Mouse (Mus musculus) bone marrow macrophage, adult 2 months (primary cell): ENCODE results near the gene Cbll1. TPM values are rescaled to one million over a fixed set of nuclear protein-coding genes. Genes with fewer than 3 reads are reported as not detected.
"Not testable (repeated sequence)": the region's sequence is repeated elsewhere in the genome, so short reads cannot be mapped to it uniquely, and the experiment has no call there.

Experiments used
- H3K27ac ChIP-seq: 2 replicates; pipeline ENCODE4 v1.5.1; 2012; ENCODE audit warnings: low read depth, low read length; ENCODE audit not compliant: insufficient read depth
- H3K4me1 ChIP-seq: 2 replicates; pipeline ENCODE4 v1.6.1; 2012; ENCODE audit warnings: low read length; ENCODE audit not compliant: control insufficient read depth, insufficient read depth
- H3K4me3 ChIP-seq: 2 replicates; pipeline ENCODE4 v1.5.1; 2012; ENCODE audit warnings: mild to moderate bottlenecking, low read length, moderate library complexity; ENCODE audit not compliant: insufficient read depth
- CTCF ChIP-seq: IDR thresholded peaks from 2 replicates; pipeline ENCODE4 v1.5.1; 2012; ENCODE audit warnings: low read depth, mild to moderate bottlenecking, low read length, moderate library complexity
- POLR2A ChIP-seq: IDR thresholded peaks from 2 replicates; pipeline ENCODE4 v1.6.1; 2012; ENCODE audit warnings: mild to moderate bottlenecking, low read depth, low read length, borderline replicate concordance
- polyA plus RNA-seq: library from polyadenylated mRNA; stranded (reverse); fragments of >200 nt; gene quantifications from 2 replicates; pipeline ENCODE4 v1.2.4, GENCODE M21; 2012; ENCODE audit not compliant: missing spikeins, insufficient read depth, insufficient read length

The Cbll1 gene
- polyA plus RNA-seq, 1 experiment: 24.7 TPM

DNA sequence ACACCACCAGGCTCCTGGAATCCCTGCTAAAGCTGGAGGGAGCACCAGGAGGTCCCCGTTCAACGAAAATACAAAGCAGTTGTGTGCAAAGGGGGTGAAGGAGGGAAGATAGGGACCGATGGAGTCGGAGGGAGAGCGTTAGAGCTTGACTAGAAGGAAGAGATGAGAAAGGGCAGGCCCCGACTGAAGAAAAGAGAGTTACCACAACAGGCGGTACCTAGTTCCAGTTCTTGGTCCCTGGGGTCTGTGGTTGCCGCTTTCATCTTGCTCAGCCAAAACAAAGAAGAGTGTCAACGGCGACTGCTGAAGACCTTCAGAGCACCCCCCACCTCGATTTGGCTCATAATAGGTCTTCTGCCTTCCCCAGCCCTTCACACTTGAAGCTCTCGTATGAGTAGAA, 780 bp upstream of the Cbll1 start:
- peaks cover 15% of the 10 kb centered on the region for H3K4me1 ChIP-seq
- H3K27ac ChIP-seq: peak overlapping the region; percentile 55
- peak overlapping the region; percentile 80 for H3K4me3 ChIP-seq
- TF ChIP-seq CTCF (no peak), POLR2A (no peak)

DNA sequence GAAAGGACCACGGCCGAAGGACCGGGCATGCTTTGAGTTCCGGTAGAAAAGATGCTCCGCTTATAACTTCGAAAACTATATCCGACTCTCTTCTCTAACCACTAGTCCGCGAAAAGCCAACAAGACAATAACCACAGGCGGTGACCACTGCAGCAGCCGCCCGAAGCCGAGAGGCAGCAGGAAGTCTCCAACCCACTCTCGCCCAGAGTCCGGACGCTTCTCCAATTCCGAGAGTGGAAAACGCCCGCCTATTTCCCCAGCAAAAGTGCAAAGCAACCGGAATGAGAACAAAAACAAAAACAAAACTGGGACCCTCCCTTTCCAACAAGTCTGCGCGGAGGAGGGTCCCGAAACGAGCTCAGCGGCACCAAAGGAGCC, 491 bp downstream of the Cbll1 start:
- Histone ChIP-seq H3K4me3 (peak overlapping the region; percentile 80), H3K27ac (0 out of 2 replicates have a peak overlapping the region, but pooled peaks have one; percentile 11), H3K4me1 (peaks cover 12% of the 10 kb centered on the region)
- TF ChIP-seq POLR2A: no peak
- TF ChIP-seq CTCF: no peak

GRCm38 (mm10) chr12:31486431-31486830, 13.0 kb downstream of the Cbll1 start:
- TF ChIP-seq POLR2A: no peak
- TF ChIP-seq CTCF: no peak
- Histone ChIP-seq H3K4me1 (no peaks in the 10 kb centered on the region), H3K4me3 (no peak overlapping the region), H3K27ac (no peak overlapping the region)

GRCm38 (mm10) chr12:31478182-31478581, 21.2 kb downstream of the Cbll1 start:
- H3K4me1 ChIP-seq, H3K27ac ChIP-seq, H3K4me3 ChIP-seq: not testable (repeated sequence)

- Histone ChIP-seq H3K27ac (no peak overlapping the region), H3K4me1 (no peaks in the 10 kb centered on the region), H3K4me3 (no peak overlapping the region)
- TF ChIP-seq POLR2A (no peak), CTCF (no peak)
Measured at GRCm38 (mm10) chr12:31462615-31463014, 36.8 kb downstream of the Cbll1 start.

GRCm38 (mm10) chr12:31461371-31461770, 38.0 kb downstream of the Cbll1 start:
- Histone ChIP-seq H3K27ac (no peak overlapping the region), H3K4me3 (no peak overlapping the region), H3K4me1 (no peaks in the 10 kb centered on the region)
- TF ChIP-seq POLR2A: no peak
- TF ChIP-seq CTCF: no peak

GRCm38 (mm10) chr12:31460270-31460669, 39.1 kb downstream of the Cbll1 start:
- not testable (repeated sequence) for H3K4me3 ChIP-seq, H3K27ac ChIP-seq, H3K4me1 ChIP-seq
- TF ChIP-seq CTCF: peak; percentile 45

GRCm38 (mm10) chr12:31458474-31458873, 40.9 kb downstream of the Cbll1 start:
- Histone ChIP-seq H3K4me3 (no peak overlapping the region), H3K4me1 (no peaks in the 10 kb centered on the region), H3K27ac (no peak overlapping the region)
- TF ChIP-seq POLR2A (no peak), CTCF (no peak)

- no peaks in the 10 kb centered on the region for H3K4me1 ChIP-seq
Measured at GRCm38 (mm10) chr12:31456271-31456670, 43.1 kb downstream of the Cbll1 start.

GRCm38 (mm10) chr12:31449341-31449740, 50.1 kb downstream of the Cbll1 start:
- H3K4me3 ChIP-seq: no peak overlapping the region
- no peaks in the 10 kb centered on the region for H3K4me1 ChIP-seq
- no peak overlapping the region for H3K27ac ChIP-seq
- no peak for TF ChIP-seq POLR2A
- no peak for TF ChIP-seq CTCF

More at GRCm38 (mm10) chr12:31456271-31456670, 43.1 kb downstream of the Cbll1 start:
- TF ChIP-seq POLR2A (no peak), CTCF (no peak)
- H3K27ac ChIP-seq: no peak overlapping the region
- H3K4me3 ChIP-seq: no peak overlapping the region

DNA sequence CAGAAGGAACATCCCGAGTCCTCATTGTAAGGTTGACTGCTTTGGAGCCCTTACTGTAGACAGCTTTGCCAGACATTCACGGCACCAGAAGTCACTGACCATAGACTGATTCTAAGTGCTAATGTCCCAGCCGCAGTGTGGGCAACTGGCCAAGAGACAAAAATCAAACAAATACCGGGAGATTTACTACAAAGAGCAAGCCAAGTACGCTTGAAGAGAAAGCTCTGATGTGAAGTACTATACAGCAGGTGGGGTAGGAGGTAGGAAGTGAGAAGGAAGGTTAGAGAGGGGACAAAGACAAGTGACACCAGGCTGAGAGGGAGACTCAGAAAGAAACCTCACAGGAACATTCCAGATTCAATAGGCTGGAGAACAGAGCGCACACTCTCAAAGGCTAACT, 54.6 kb downstream of the Cbll1 start:
- no peak overlapping the region for H3K4me3 ChIP-seq
- H3K4me1 ChIP-seq: no peaks in the 10 kb centered on the region
- TF ChIP-seq CTCF (no peak), POLR2A (no peak)
- no peak overlapping the region for H3K27ac ChIP-seq

DNA sequence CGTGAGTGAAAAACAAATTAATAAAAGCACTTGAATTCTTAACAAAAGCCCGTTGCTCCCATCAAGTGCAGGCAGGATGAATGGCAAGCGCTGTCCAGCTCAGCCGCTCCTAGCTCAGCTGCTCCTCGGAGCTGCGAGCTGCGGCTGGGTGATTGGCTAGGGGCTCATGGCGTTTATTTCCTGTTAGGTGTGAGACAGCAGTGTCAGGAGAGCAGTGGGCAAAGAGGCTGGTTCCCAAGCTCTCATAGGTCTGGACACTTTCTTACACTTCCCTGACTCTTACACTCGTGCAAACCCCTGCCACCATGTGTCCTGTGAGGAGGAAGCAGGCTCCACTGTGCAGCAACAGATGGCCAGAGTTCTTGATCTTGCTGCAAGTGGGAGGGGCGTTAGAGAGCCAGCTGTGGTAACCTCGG, 55.3 kb downstream of the Cbll1 start:
- peak overlapping the region; percentile 36 for H3K4me3 ChIP-seq
- TF ChIP-seq CTCF (no peak), POLR2A (no peak)
- H3K27ac ChIP-seq: no peak overlapping the region
- H3K4me1 ChIP-seq: no peaks in the 10 kb centered on the region
